8 mouse cellular contexts compared by ENCODE assay signal in the genomic region with DNA sequence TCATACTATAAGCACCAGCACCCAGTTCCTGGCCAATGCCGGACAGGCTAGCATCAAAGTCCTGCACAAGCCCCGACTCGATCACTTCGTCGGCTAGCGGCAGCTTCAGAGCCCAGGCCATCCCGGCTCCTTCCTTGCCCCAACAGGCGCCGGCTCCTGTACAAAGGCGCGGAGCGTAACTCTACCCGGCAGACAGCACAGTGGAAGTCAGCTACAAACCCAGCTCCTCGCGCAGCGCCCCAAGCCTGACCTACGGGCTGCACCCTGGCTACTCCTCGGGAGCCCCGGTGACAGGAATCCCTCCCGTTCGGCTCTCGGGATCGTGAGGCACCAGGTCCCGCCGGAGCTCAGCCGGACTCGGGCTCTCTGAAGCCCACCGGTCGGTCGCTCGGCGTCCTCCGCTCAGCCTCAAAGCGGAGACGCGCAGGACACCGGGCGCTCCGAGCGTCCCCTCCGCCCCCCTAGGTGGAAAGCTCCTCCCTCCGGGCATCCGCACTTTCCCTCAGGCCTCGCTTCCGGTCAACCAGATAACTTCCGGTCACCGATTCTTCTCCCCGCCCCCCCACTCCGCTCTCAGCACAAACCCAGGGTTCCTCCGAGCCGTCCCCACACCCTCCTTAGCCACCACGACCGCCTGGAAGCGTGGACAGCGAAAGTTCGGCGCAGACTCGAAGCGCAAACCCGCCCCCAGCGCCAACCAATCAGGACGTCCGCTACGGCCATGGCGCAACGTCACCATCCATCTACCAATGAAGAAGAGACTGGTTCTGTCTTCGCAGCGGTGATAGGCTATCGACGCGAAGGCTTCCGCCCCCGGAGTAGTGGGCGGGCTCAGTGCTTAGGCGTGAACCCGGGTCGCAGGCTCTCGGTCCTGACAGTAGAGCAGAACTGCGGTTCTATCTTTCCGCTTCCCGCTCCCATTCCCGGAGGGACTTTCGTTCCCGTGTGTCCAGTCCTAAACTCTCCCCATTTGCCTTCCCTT. TPM values are rescaled to one million over a fixed set of nuclear protein-coding genes. Genes with fewer than 3 reads are reported as not detected.
A peak's percentile ranks its signal among the peaks of the same experiment; 100 is the strongest.
DNase-seq lines count a peak whose midpoint lies in the region; ATAC-seq and TF ChIP-seq lines count a peak whose summit lies in the region.

A gene (minus strand): TSS at position 683 of the 982 bp plus-strand sequence.

- 0 out of 2 replicates have a peak, but pooled peaks have one; percentile 20 for TF ChIP-seq EP300 in heart, adult 2 months (IDR thresholded peaks at IDR 0.05; ENCODE audit: insufficient read depth, low read depth, low read length)

- H3K4me3 ChIP-seq in embryonic facial prominence, embryonic 14.5 days (ENCODE audit: low read depth, low read length): peak within 1 kb of the TSS; percentile 87
- H3K4me3 ChIP-seq in heart, adult 2 months: peak within 1 kb of the TSS; percentile 88
- peak within 1 kb of the TSS; percentile 83 for H3K4me3 ChIP-seq in limb, embryonic 13.5 days
- peak within 1 kb of the TSS; percentile 79 for H3K4me3 ChIP-seq in midbrain, embryonic 16.5 days (ENCODE audit: low read depth, low read length)

- H3K4me2 ChIP-seq in embryonic facial prominence, embryonic 14.5 days (ENCODE audit: low read depth, low read length): peak within 1 kb of the TSS; percentile 78
- H3K4me2 ChIP-seq in limb, embryonic 13.5 days (replicated peaks): peak within 1 kb of the TSS; percentile 80
- H3K4me2 ChIP-seq in midbrain, embryonic 16.5 days (ENCODE audit: low read length): peak within 1 kb of the TSS; percentile 82

- WGBS in embryonic facial prominence, embryonic 14.5 days: under 1% methylated on average over 44 of the region's 84 CpGs
- under 1% methylated on average over 84 of the region's 84 CpGs for WGBS in heart, adult 2 months
- WGBS in limb, embryonic 13.5 days: under 1% methylated on average over 84 of the region's 84 CpGs
- under 1% methylated on average over 81 of the region's 84 CpGs for WGBS in midbrain, embryonic 16.5 days

- peaks cover 27% of the 10 kb centered on the region; the same call in 1 of the 2 replicates for H3K36me3 ChIP-seq in embryonic facial prominence, embryonic 14.5 days (ENCODE audit: control insufficient read depth, insufficient read depth, low read length)
- no peaks in the 10 kb centered on the region for H3K36me3 ChIP-seq in heart, adult 2 months (ENCODE audit: control insufficient read depth, insufficient read depth, low read length)
- H3K36me3 ChIP-seq in limb, embryonic 13.5 days: peaks cover 32% of the 10 kb centered on the region
- H3K36me3 ChIP-seq in midbrain, embryonic 16.5 days (ENCODE audit: control insufficient read depth, insufficient read depth, low read length): no peaks in the 10 kb centered on the region

- no peak for TF ChIP-seq CTCF in heart, adult 2 months (IDR thresholded peaks at IDR 0.05)

- no peaks in the 10 kb centered on the region; the same call in none of the 2 replicates for H3K79me2 ChIP-seq in heart, adult 2 months (replicated peaks; ENCODE audit: control insufficient read depth, insufficient read depth, low read length)

- H3K9ac ChIP-seq in embryonic facial prominence, embryonic 14.5 days (ENCODE audit: low read depth, low read length): peak within 1 kb of the TSS; percentile 89
- peak within 1 kb of the TSS; percentile 83 for H3K9ac ChIP-seq in heart, adult 2 months (ENCODE audit: low read depth, low read length)
- H3K9ac ChIP-seq in limb, embryonic 13.5 days: peak within 1 kb of the TSS; percentile 93
- peak within 1 kb of the TSS; percentile 90 for H3K9ac ChIP-seq in midbrain, embryonic 16.5 days (ENCODE audit: low read depth, low read length)

- no peaks in the 10 kb centered on the region for H3K9me3 ChIP-seq in embryonic facial prominence, embryonic 14.5 days (ENCODE audit: control insufficient read depth, low read length)
- 0 out of 2 replicates have a peak, but pooled peaks cover 3% of the 10 kb centered on the region for H3K9me3 ChIP-seq in limb, embryonic 13.5 days
- no peaks in the 10 kb centered on the region for H3K9me3 ChIP-seq in midbrain, embryonic 16.5 days (replicated peaks; ENCODE audit: control insufficient read depth, low read length, poor library complexity, severe bottlenecking)

- TF ChIP-seq POLR2A in heart, adult 2 months (IDR thresholded peaks at IDR 0.05; ENCODE audit: insufficient read depth, low read depth, low read length): peak; percentile 99

- H3K4me1 ChIP-seq in embryonic facial prominence, embryonic 14.5 days (ENCODE audit: control insufficient read depth, insufficient read depth, low read length): peaks cover 4% of the 10 kb centered on the region
- H3K4me1 ChIP-seq in heart, adult 2 months (ENCODE audit: control insufficient read depth, insufficient read depth, low read length): peaks cover 4% of the 10 kb centered on the region
- peaks cover 14% of the 10 kb centered on the region for H3K4me1 ChIP-seq in limb, embryonic 13.5 days
- peaks cover 11% of the 10 kb centered on the region for H3K4me1 ChIP-seq in midbrain, embryonic 16.5 days (ENCODE audit: control insufficient read depth, insufficient read depth, low read length)

- no peaks in the 10 kb centered on the region for H3K27me3 ChIP-seq in embryonic facial prominence, embryonic 14.5 days (replicated peaks; ENCODE audit: control insufficient read depth, insufficient read depth, low read length)
- no peaks in the 10 kb centered on the region for H3K27me3 ChIP-seq in heart, adult 2 months (ENCODE audit: control insufficient read depth, insufficient read depth, low read length)
- no peaks in the 10 kb centered on the region for H3K27me3 ChIP-seq in limb, embryonic 13.5 days
- no peaks in the 10 kb centered on the region for H3K27me3 ChIP-seq in midbrain, embryonic 16.5 days (ENCODE audit: control insufficient read depth, insufficient read depth, low read depth, low read length)

- intact Hi-C loops in heart, adult 2 months (cut with DNase I): loop anchor here (1.0 to 5.0 kb wide), 2 partner anchors 59 to 63 kb away; no protein-coding TSS in a partner anchor

- DNase-seq in 3T3-L1 (ENCODE audit: low read depth, low spot score): peak; percentile 99
- DNase-seq in adrenal gland, postnatal 4 days (ENCODE audit: low spot score in 2 of 2): peak; percentile 94 to 97
- peak; percentile 99 for DNase-seq in embryonic facial prominence, embryonic 14.5 days (ENCODE audit: low spot score)
- DNase-seq in heart, adult 2 months: peak; percentile 98 to 99
- DNase-seq in kidney, adult 8-10 months: peak; percentile 99
- peak; percentile 96 to 97 for DNase-seq in spleen, postnatal 10 days (ENCODE audit: low spot score in 2 of 2)

- ATAC-seq in embryonic facial prominence, embryonic 14.5 days (ENCODE audit: low read depth): peak; percentile 100
- peak; percentile 100 for ATAC-seq in limb, embryonic 13.5 days (ENCODE audit: low FRiP score, low read depth)
- ATAC-seq in midbrain, embryonic 16.5 days: peak; percentile 100

- H3K27ac ChIP-seq in embryonic facial prominence, embryonic 14.5 days (replicated peaks; ENCODE audit: low read depth, low read length): peak within 1 kb of the TSS; percentile 85
- peak within 1 kb of the TSS; percentile 94 for H3K27ac ChIP-seq in heart, adult 2 months
- peak within 1 kb of the TSS; percentile 90 for H3K27ac ChIP-seq in limb, embryonic 13.5 days
- H3K27ac ChIP-seq in midbrain, embryonic 16.5 days (ENCODE audit: low read length): peak within 1 kb of the TSS; percentile 90

RNA-seq across cellular contexts. Expression of the gene that starts here (rescaled TPM):
- 10 to 100 TPM; 26.3 TPM for total RNA-seq in adrenal gland, postnatal 4 days (2021)
- polyA plus RNA-seq in embryonic facial prominence, embryonic 14.5 days (2014; fragmentation: Nextera tagmentation; extraction: Ambion mirVana): 17.4 and 22.6 TPM in 2 replicates
- total RNA-seq in heart, adult 2 months (2021): 10 to 100 TPM; 11.6 to 12.8 TPM
- 6.6 and 8.2 TPM in 2 replicates for polyA plus RNA-seq in heart, adult 2 months (2012; rRNA removed)
- polyA plus RNA-seq in limb, embryonic 13.5 days (2015; fragmentation: Nextera tagmentation; extraction: Ambion mirVana): 36.2 and 36.3 TPM in 2 replicates
- 38.6 and 43.0 TPM in 2 replicates for polyA plus RNA-seq in midbrain, embryonic 16.5 days (2015; fragmentation: Nextera tagmentation; extraction: Ambion mirVana)

Comparison
In these comparisons a context has a peak if more than half of its experiments do, and no peak if none do; other contexts are left out.
1. Peak in every context shown above with its lines: DNase-seq, ATAC-seq, H3K4me3 ChIP-seq and H3K27ac ChIP-seq.